Mouse (Mus musculus): ENCODE measurements around the gene Tex14.
"Not testable (repeated sequence)": the region's sequence is repeated elsewhere in the genome, so short reads cannot be mapped to it uniquely, and the experiment has no call there.

The Tex14 gene

DNA sequence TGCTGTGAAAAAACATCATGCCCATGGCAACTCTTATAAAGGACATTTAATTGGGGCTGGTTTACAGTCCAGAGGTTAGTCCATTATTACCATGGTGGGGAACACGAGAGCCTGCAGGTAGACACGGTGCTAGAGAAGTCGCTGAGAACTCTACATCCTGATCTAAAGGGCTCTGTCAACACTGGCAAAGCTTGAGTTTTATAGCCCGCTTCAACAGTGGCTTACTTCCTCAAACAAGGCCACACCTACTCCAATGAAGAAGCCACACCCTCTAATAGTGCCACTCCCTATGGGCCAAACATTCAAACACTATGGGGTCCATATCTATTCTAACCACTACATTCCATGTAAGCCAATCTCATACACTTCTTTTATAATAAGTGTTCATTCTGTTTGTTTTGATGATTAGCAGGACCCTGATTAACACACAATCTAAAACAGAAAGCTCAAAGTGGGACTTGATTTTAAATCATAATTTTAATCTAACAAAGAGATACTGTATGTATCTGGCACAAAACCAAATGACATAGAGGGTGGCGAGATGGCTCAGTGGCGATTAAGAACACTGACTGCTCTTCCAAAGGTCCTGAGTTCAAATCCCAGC is 61.2 kb downstream of the Tex14 start:
- no peaks in the 10 kb centered on the region for H3K9me3 ChIP-seq (ENCODE audit: low read length)
- no peaks in the 10 kb centered on the region for H3K36me3 ChIP-seq (ENCODE audit: insufficient read depth, low read length)
- H3K27me3 ChIP-seq (ENCODE audit: insufficient read depth, low read length) = no peaks in the 10 kb centered on the region
- TF ChIP-seq POU5F1 (IDR thresholded peaks at IDR 0.05; ENCODE audit: borderline replicate concordance, low read length) (no peak), CTCF (conservative IDR thresholded peaks at IDR 0.05; ENCODE audit: low read length) (no peak), NANOG (IDR thresholded peaks at IDR 0.05; ENCODE audit: borderline replicate concordance, low read length) (no peak)
- H3K4me3 ChIP-seq (replicated peaks; ENCODE audit: low read length) = no peak overlapping the region
- peaks cover 45% of the 10 kb centered on the region for H3K4me1 ChIP-seq (replicated peaks; ENCODE audit: low read depth, low read length)

DNA sequence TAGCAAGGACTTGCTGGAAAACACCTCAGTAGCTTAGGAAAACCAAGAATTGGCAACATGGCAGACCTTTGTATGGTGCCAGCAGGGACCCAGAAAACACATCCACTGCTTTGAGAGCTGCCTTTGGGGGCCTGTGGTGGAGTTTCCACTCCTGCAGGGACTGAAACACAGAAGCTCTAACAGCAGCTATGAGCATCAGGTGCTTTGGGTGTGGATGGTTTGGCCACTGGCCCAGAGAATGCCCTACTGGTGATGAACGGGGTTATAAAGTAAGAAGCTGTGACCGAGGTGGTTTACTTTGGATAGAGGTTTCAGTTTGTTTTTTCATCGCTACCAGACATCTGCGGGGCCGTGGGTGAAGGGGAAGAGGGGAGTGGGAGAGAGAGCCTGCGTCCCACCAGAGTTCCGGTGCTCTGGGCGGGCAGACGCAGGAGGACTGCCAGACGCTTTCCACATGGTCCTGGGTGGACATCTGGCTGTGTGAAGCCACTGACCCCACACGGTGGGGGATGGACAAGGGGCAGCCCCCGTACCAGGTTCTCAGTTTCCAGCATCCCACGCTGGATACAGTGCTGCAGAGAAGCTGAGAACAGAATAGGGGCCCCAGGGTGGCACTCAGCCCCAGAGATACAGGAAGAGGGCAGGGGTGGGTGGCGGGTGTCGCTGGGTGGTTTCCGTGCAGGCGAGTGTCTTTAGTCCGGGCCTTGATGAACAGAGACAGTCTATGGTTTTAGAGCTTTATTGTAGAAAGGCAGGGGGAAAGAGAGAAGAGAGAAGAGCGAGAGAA is 62.8 kb downstream of the Tex14 start:
- Histone ChIP-seq H3K36me3 (ENCODE audit: insufficient read depth, low read length) (no peaks in the 10 kb centered on the region), H3K4me1 (replicated peaks; ENCODE audit: low read depth, low read length) (peaks cover 38% of the 10 kb centered on the region), H3K9me3 (ENCODE audit: low read length) (no peaks in the 10 kb centered on the region), H3K4me3 (replicated peaks; ENCODE audit: low read length) (peak overlapping the region; percentile 37; the same call in 1 of the 2 replicates), H3K27me3 (ENCODE audit: insufficient read depth, low read length) (no peaks in the 10 kb centered on the region)
- TF ChIP-seq CTCF (conservative IDR thresholded peaks at IDR 0.05; ENCODE audit: low read length) (no peak), NANOG (IDR thresholded peaks at IDR 0.05; ENCODE audit: borderline replicate concordance, low read length) (no peak), POU5F1 (IDR thresholded peaks at IDR 0.05; ENCODE audit: borderline replicate concordance, low read length) (no peak)

DNA sequence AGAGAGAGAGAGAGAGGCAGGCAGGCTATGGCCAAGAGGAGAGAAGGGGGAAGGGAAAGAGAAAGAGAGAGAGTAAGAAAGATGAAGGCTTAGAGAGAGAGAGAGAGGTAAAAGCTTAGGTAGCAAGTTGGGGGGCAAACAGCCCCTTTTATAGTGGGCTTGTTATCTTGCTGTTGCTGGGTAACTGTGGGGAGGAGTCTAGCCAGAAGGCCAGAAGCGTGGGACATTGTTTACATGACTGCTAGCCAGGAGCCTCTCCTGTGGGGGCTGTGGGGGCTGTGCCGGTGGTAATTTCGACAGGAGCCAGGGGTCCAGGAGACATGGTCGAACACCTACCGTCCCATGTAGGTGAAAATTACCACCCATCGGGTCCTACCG is 63.4 kb downstream of the Tex14 start:
- no peaks in the 10 kb centered on the region for H3K9me3 ChIP-seq (ENCODE audit: low read length)
- H3K27me3 ChIP-seq (ENCODE audit: insufficient read depth, low read length) = no peaks in the 10 kb centered on the region
- H3K4me1 ChIP-seq (replicated peaks; ENCODE audit: low read depth, low read length) = peaks cover 42% of the 10 kb centered on the region
- H3K36me3 ChIP-seq (ENCODE audit: insufficient read depth, low read length) = no peaks in the 10 kb centered on the region
- H3K4me3 ChIP-seq (replicated peaks; ENCODE audit: low read length) = 0 out of 2 replicates have a peak overlapping the region, but pooled peaks have one; percentile 37
- TF ChIP-seq NANOG (IDR thresholded peaks at IDR 0.05; ENCODE audit: borderline replicate concordance, low read length) (no peak), POU5F1 (IDR thresholded peaks at IDR 0.05; ENCODE audit: borderline replicate concordance, low read length) (no peak), CTCF (conservative IDR thresholded peaks at IDR 0.05; ENCODE audit: low read length) (no peak)

DNA sequence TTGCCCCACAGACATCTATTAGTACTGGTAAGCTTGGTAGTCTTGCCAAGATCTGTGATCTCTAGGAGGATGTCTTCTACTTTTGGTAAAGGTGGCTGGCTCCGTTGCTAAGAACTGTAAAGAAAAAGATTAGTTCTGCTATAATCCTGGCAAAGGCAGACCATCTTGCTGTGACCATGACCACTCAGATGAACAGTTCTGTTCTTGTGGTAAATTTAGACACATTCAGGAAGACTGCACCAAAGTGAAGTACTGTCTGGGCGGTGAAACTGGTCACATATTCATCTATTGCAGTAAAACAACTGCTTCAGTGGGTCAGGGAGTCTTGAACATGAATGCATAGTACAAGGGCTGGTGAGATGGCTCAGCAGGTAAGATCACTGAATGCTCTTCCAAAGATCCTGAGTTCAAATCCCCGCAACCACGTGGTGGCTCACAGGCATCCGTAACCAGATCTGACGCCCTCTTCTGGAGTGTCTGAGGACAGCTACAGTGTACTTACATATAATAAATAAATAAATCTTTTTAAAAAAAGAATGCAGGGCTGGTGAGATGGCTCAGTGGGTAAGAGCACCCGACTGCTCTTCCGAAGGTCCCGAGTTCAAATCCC is 63.9 kb downstream of the Tex14 start:
- Histone ChIP-seq H3K4me3 (replicated peaks; ENCODE audit: low read length) (0 out of 2 replicates have a peak overlapping the region, but pooled peaks have one; percentile 17), H3K9me3 (ENCODE audit: low read length) (no peaks in the 10 kb centered on the region), H3K27me3 (ENCODE audit: insufficient read depth, low read length) (no peaks in the 10 kb centered on the region), H3K36me3 (ENCODE audit: insufficient read depth, low read length) (no peaks in the 10 kb centered on the region), H3K4me1 (replicated peaks; ENCODE audit: low read depth, low read length) (peaks cover 41% of the 10 kb centered on the region)
- TF ChIP-seq NANOG (IDR thresholded peaks at IDR 0.05; ENCODE audit: borderline replicate concordance, low read length) = no peak
- TF ChIP-seq POU5F1 (IDR thresholded peaks at IDR 0.05; ENCODE audit: borderline replicate concordance, low read length) = no peak
- no peak for TF ChIP-seq CTCF (conservative IDR thresholded peaks at IDR 0.05; ENCODE audit: low read length)

DNA sequence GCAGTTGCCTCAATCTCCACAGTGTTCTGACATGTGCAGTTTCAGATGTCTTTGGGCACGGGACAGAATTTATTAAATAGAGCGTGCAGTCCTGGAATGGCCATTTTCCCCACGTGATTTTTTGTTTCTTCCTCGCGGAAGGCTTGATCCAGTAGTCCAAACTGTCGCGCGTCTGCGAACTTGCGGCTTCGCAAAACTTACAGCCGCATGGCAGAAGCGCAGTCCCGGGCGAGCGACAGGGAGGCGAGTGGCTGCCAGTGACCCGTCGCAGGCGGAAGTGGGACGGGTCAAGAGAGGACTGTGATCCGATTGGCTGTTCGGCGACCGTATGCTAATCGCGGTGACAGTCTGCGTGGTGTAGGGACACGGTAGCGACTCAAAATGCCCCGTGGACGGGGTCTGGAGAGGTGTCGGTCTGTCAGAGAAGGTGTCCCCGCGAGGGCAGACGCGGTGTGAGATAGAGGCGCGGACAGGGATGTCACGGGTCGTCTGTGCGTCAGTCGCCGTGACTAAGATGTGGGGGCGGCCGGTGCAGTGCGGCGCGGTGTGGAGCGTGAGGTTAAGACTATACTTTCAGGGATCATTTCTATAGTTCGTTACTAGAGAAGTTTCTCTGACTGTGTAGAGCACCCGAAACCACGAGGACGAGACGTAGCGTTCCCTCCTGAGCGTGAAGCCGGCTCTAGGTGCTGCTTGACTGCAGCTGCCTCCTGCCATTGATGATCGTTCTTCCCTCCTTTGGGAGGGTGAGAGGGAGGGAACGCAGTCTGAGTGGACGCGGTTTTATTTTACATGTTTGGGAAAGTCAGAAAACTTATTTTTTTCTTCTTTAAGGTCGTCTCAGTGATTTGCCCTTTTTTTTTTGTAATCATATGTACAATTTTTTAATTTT is 66.2 kb downstream of the Tex14 start:
- H3K27me3 ChIP-seq (ENCODE audit: insufficient read depth, low read length); H3K9me3 ChIP-seq (ENCODE audit: low read length); H3K36me3 ChIP-seq (ENCODE audit: insufficient read depth, low read length): not testable (repeated sequence)
- Histone ChIP-seq H3K4me1 (replicated peaks; ENCODE audit: low read depth, low read length) (peaks cover 39% of the 10 kb centered on the region), H3K4me3 (replicated peaks; ENCODE audit: low read length) (peak overlapping the region; percentile 39)

DNA sequence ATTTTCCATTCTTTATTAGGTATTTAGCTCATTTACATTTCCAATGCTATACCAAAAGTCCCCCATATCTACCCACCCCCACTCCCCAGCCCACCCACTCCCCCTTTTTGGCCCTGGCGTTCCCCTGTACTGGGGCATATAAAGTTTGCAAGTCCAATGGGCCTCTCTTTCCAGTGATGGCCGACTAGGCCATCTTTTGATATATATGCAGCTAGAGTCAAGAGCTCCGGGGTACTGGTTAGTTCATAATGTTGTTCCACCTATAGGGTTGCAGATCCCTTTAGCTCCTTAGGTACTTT is 66.8 kb downstream of the Tex14 start:
- H3K9me3 ChIP-seq (ENCODE audit: low read length); H3K4me3 ChIP-seq (replicated peaks; ENCODE audit: low read length); H3K27me3 ChIP-seq (ENCODE audit: insufficient read depth, low read length): not testable (repeated sequence)
- Histone ChIP-seq H3K4me1 (replicated peaks; ENCODE audit: low read depth, low read length) (peaks cover 37% of the 10 kb centered on the region), H3K36me3 (ENCODE audit: insufficient read depth, low read length) (peaks cover 10% of the 10 kb centered on the region; the same call in 1 of the 2 replicates)

DNA sequence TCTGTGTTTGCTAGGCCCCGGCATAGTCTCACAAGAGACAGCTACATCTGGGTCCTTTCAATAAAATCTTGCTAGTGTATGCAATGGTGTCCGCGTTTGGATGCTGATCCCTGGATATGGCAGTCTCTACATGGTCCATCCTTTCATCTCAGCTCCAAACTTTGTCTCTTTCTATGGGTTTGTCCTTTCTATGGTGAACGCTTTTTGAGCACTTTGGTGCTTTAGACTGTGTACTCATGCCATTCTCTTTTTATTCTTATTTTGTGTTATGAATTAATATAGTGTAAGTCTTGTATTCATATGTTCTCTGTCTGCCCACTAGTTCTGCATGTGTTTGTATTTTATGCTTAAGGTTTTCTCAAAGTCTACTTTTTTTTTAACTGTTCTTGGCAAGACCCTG is 67.2 kb downstream of the Tex14 start:
- H3K4me3 ChIP-seq (replicated peaks; ENCODE audit: low read length); H3K27me3 ChIP-seq (ENCODE audit: insufficient read depth, low read length); H3K9me3 ChIP-seq (ENCODE audit: low read length): not testable (repeated sequence)
- Histone ChIP-seq H3K36me3 (ENCODE audit: insufficient read depth, low read length) (peaks cover 12% of the 10 kb centered on the region; the same call in 1 of the 2 replicates), H3K4me1 (replicated peaks; ENCODE audit: low read depth, low read length) (peaks cover 37% of the 10 kb centered on the region)

DNA sequence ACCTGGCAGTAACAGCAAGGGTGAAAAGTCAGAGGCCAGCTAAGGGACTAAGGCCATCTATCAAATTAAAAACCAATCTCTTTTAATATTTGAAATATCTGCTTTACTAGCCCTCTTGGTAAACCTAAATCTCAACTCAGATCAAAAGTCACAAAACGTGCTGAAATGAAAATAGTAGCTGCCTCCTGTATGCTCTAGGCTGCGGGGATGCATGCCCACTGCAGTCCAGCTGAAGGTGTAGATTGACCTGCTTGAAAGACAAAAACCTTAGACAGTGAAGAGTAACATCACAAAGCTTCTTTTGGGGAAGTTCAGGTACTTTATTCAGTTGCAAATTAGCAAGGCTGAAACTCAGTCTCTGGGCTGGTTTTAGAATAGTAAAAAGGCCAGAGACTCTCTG is 74.3 kb downstream of the Tex14 start:
- not testable (repeated sequence) for H3K27me3 ChIP-seq (ENCODE audit: insufficient read depth, low read length); H3K4me3 ChIP-seq (replicated peaks; ENCODE audit: low read length)
- Histone ChIP-seq H3K36me3 (ENCODE audit: insufficient read depth, low read length) (peaks cover 20% of the 10 kb centered on the region), H3K4me1 (replicated peaks; ENCODE audit: low read depth, low read length) (peaks cover 11% of the 10 kb centered on the region), H3K9me3 (ENCODE audit: low read length) (peaks cover 39% of the 10 kb centered on the region)

Data from E14TG2a.4 (cell line).